ENCODE assay signal across 9 mouse cellular contexts in the genomic region with DNA sequence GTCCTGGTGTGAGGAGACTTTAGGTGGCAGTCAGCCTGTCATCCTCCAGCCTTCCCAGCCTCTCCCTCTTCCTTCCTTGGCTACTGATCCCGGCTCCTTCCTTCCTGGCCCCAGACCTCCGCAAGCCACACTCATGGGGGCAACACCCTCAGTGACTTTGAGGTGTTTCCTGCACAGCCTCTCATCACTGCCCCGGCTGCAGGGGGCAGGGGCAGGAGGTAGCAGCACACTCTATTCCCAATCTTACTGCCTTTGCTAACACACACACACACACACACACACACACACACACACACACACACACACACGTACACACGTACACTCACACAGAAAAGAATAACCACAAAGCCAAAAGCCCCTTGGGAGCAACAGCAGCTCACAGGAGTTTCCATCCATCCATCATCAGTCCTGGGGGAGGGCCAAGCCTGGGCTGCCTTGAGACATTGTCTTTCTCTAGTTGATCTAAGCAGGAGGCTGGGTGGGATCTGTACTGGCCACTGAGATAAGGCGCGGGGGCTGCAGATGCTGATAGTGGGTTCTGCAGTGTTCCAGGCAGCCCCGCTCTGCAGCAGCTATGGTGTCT. TPM values are rescaled to one million over a fixed set of nuclear protein-coding genes. Genes with fewer than 3 reads are reported as not detected.
A peak's percentile ranks its signal among the peaks of the same experiment; 100 is the strongest.
DNase-seq lines count a peak whose midpoint lies in the region; ATAC-seq and TF ChIP-seq lines count a peak whose summit lies in the region.
"Had no signal": no experiment of that assay in that cellular context is flagged by ENCODE, and none has a peak within 500 bp of the region (broad histone marks: within the 10 kb centered on the region; RNA-seq: fewer than 3 reads in every experiment).

No protein-coding gene starts in this region.

- TF ChIP-seq CTCF in lung, embryonic 14.5 days (IDR thresholded peaks at IDR 0.05; ENCODE audit: low read depth), result no peak

- H3K4me1 ChIP-seq in lung, embryonic 14.5 days (ENCODE audit: insufficient read depth), result peaks cover 7% of the 10 kb centered on the region; the same call in 1 of the 2 replicates
- H3K4me1 ChIP-seq in embryonic facial prominence, embryonic 10.5 days, result peaks cover 64% of the 10 kb centered on the region

- no peak for ATAC-seq in lung, embryonic 14.5 days (ENCODE audit: insufficient read depth)
- ATAC-seq in megakaryocyte-erythroid progenitor cell, adult 5-6 weeks (replicated peaks; ENCODE audit: low FRiP score, low TSS enrichment, poor library complexity, severe bottlenecking), result peak; percentile 85

- H3K4me2 ChIP-seq in lung, embryonic 14.5 days, result peak overlapping the region; percentile 23

- H3K27me3 ChIP-seq in lung, embryonic 14.5 days (ENCODE audit: insufficient read depth, low read length), result peaks cover 13% of the 10 kb centered on the region
- H3K27me3 ChIP-seq in embryonic facial prominence, embryonic 10.5 days (replicated peaks; ENCODE audit: low read depth, poor library complexity, severe bottlenecking), result peaks cover 91% of the 10 kb centered on the region

- no peaks in the 10 kb centered on the region for H3K36me3 ChIP-seq in lung, embryonic 14.5 days (ENCODE audit: insufficient read depth)
- H3K36me3 ChIP-seq in embryonic facial prominence, embryonic 10.5 days (replicated peaks), result no peaks in the 10 kb centered on the region

- WGBS in lung, embryonic 14.5 days, result 24% methylated on average over 8 of the region's 8 CpGs
- 53% methylated on average over 8 of the region's 8 CpGs for WGBS in embryonic facial prominence, embryonic 10.5 days

- no peak overlapping the region for H3K9ac ChIP-seq in lung, embryonic 14.5 days

- no peak overlapping the region for H3K4me3 ChIP-seq in lung, embryonic 14.5 days (ENCODE audit: low read depth, low read length)
- peak overlapping the region; percentile 21; the same call in 1 of the 2 replicates for H3K4me3 ChIP-seq in embryonic facial prominence, embryonic 10.5 days

- H3K9me3 ChIP-seq in lung, embryonic 14.5 days (ENCODE audit: low read depth, low read length), result no peaks in the 10 kb centered on the region
- no peaks in the 10 kb centered on the region for H3K9me3 ChIP-seq in embryonic facial prominence, embryonic 10.5 days

- H3K27ac ChIP-seq in lung, embryonic 14.5 days (ENCODE audit: low read depth), result peak overlapping the region; percentile 51
- H3K27ac ChIP-seq in embryonic facial prominence, embryonic 10.5 days (replicated peaks), result no peak overlapping the region

- DNase-seq in lung, embryonic 14.5 days, result peak; percentile 57
- no peak for DNase-seq in lung, adult 18-20 months
- DNase-seq in embryonic facial prominence, embryonic 10.5 days (ENCODE audit: low spot score), result no peak
- DNase-seq in kidney, adult 8-10 months, result peak; percentile 61 to 68
- no peak for DNase-seq in right cerebral cortex, adult 18-20 months
- no peak for DNase-seq in right cerebral cortex, postnatal 14 days
- no peak for DNase-seq in layer of hippocampus, adult 18-20 months (ENCODE audit: low spot score in 2 of 2)

RNA-seq across cellular contexts. Expression of a gene that starts 7.4 kb away (rescaled TPM):
- 2.0 and 3.4 TPM in 2 replicates for polyA plus RNA-seq in lung, embryonic 14.5 days (2014; fragmentation: Nextera tagmentation; extraction: Ambion mirVana)
- 3.9 and 4.0 TPM in 2 replicates for polyA plus RNA-seq in embryonic facial prominence, embryonic 10.5 days (2016; fragmentation: Nextera tagmentation; extraction: Ambion mirVana)
- total RNA-seq in megakaryocyte-erythroid progenitor cell, adult 5-6 weeks (2014; fragmentation: Nextera tagmentation), result 163 and 178 TPM in 2 replicates
- 102 and 149 TPM in 2 replicates for total RNA-seq in megakaryocyte-erythroid progenitor cell, adult 5-6 weeks (2017)
- total RNA-seq in layer of hippocampus, adult 18-20 months (2021), result 1 to 10 TPM in 1 of 2 experiments, under 1 TPM in 1; 0.30 to 1.7 TPM

RNA-seq across cellular contexts. Expression of a gene that starts 18.0 kb away (rescaled TPM):
- polyA plus RNA-seq in lung, embryonic 14.5 days (2014; fragmentation: Nextera tagmentation; extraction: Ambion mirVana), result 10.3 and 10.7 TPM in 2 replicates
- polyA plus RNA-seq in embryonic facial prominence, embryonic 10.5 days (2016; fragmentation: Nextera tagmentation; extraction: Ambion mirVana), result 5.7 and 7.0 TPM in 2 replicates
- total RNA-seq in megakaryocyte-erythroid progenitor cell, adult 5-6 weeks (2014; fragmentation: Nextera tagmentation), result 0.27 TPM in 1 of 2 replicates, not detected in the other
- total RNA-seq in megakaryocyte-erythroid progenitor cell, adult 5-6 weeks (2017), result not detected in 2 replicates
- 1 to 10 TPM; 6.1 to 7.1 TPM for total RNA-seq in layer of hippocampus, adult 18-20 months (2021)

RNA-seq across cellular contexts. Expression of a gene that starts 28.2 kb away (rescaled TPM):
- polyA plus RNA-seq in lung, embryonic 14.5 days (2014; fragmentation: Nextera tagmentation; extraction: Ambion mirVana), result 0.50 and 0.68 TPM in 2 replicates
- not detected in 2 replicates for polyA plus RNA-seq in embryonic facial prominence, embryonic 10.5 days (2016; fragmentation: Nextera tagmentation; extraction: Ambion mirVana)
- total RNA-seq in megakaryocyte-erythroid progenitor cell, adult 5-6 weeks (2014; fragmentation: Nextera tagmentation), result not detected in 2 replicates
- total RNA-seq in megakaryocyte-erythroid progenitor cell, adult 5-6 weeks (2017), result not detected in 2 replicates
- total RNA-seq in layer of hippocampus, adult 18-20 months (2021), result 1 to 10 TPM in 1 of 2 experiments, under 1 TPM in 1; 0.53 to 1.2 TPM
- total RNA-seq: heart, adult 18-20 months had no signal

RNA-seq across cellular contexts. Expression of a gene that starts 50.8 kb away (rescaled TPM):
- 8.1 and 10.8 TPM in 2 replicates for polyA plus RNA-seq in lung, embryonic 14.5 days (2014; fragmentation: Nextera tagmentation; extraction: Ambion mirVana)
- polyA plus RNA-seq in embryonic facial prominence, embryonic 10.5 days (2016; fragmentation: Nextera tagmentation; extraction: Ambion mirVana), result 15.7 and 19.8 TPM in 2 replicates
- not detected in 2 replicates for total RNA-seq in megakaryocyte-erythroid progenitor cell, adult 5-6 weeks (2014; fragmentation: Nextera tagmentation)
- not detected in 2 replicates for total RNA-seq in megakaryocyte-erythroid progenitor cell, adult 5-6 weeks (2017)
- total RNA-seq in layer of hippocampus, adult 18-20 months (2021), result 1 to 10 TPM; 3.7 to 3.9 TPM
- total RNA-seq: heart, adult 18-20 months had no signal

RNA-seq across cellular contexts. Expression of a gene that starts 57.3 kb away (rescaled TPM):
- 45.1 and 47.5 TPM in 2 replicates for polyA plus RNA-seq in lung, embryonic 14.5 days (2014; fragmentation: Nextera tagmentation; extraction: Ambion mirVana)
- 32.6 and 32.7 TPM in 2 replicates for polyA plus RNA-seq in embryonic facial prominence, embryonic 10.5 days (2016; fragmentation: Nextera tagmentation; extraction: Ambion mirVana)
- total RNA-seq in megakaryocyte-erythroid progenitor cell, adult 5-6 weeks (2014; fragmentation: Nextera tagmentation), result 7.9 and 11.5 TPM in 2 replicates
- total RNA-seq in megakaryocyte-erythroid progenitor cell, adult 5-6 weeks (2017), result 2.6 and 9.6 TPM in 2 replicates
- 100 to 1,000 TPM; 119 to 124 TPM for total RNA-seq in layer of hippocampus, adult 18-20 months (2021)

Comparison
In these comparisons a context has a peak if more than half of its experiments do, and no peak if none do; other contexts are left out.
1. DNase-seq: peak in lung, embryonic 14.5 days (single experiment) and kidney, adult 8-10 months (2 of 2); none in lung, adult 18-20 months (0 of 2), embryonic facial prominence, embryonic 10.5 days (single experiment), right cerebral cortex, adult 18-20 months (single experiment), right cerebral cortex, postnatal 14 days (single experiment) and layer of hippocampus, adult 18-20 months (0 of 2).
2. RNA of a gene that starts 7.4 kb away (total RNA-seq): 102 to 178 TPM in megakaryocyte-erythroid progenitor cell, adult 5-6 weeks; 0.30 to 1.7 TPM in layer of hippocampus, adult 18-20 months; every median in the first group is over 10 times any median in the second.
3. RNA of a gene that starts 18.0 kb away (total RNA-seq): 6.1 to 7.1 TPM in layer of hippocampus, adult 18-20 months; 0.27 TPM in megakaryocyte-erythroid progenitor cell, adult 5-6 weeks; every median in the first group is over 4 times any median in the second.